In the genomic region with DNA sequence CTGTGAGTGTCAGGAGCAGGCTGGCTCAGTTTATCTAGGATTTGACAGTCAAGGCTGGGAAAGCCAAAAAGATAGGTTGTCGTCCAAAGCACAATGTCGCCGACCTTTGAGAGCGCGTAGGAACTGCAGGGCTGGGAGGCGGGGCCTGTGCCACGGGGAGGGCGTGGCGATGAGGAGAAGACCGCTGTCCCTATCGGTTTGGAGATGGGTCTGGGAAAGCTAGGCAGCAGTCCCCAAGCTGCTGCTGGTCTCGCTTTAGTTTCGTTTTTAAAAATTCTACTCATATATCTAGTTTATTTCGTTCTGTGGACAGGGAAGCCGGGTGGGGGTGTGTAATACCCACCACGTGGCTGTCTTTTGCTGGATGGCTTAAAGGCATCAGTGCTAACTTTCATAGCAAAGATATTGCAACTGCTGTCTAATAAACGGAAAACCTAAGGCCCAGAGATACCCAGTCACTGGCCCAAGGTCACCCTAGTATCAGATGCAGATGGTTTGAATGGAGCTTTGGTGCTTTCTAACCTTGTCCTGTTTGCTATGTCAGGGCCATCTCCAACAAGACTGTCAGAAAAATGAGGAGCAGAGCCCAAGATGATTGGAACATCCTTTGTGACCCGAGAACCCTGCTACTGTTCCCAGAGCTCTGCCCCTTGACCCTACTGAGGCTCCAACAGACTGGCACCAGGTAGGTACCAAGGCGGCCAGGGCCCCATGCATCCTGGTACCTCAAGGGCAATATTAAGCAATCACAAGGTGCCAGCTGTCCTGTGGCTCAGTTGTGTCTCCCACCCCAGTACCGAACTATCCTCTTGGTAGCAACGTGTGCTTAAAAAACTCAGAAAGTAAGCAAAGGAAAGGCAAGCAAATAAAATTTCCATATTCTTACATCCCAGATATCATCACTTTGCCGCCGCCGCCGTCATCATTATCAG, we compare ENCODE assay signal across 8 mouse cellular contexts. TPM values are rescaled to one million over a fixed set of nuclear protein-coding genes. Genes with fewer than 3 reads are reported as not detected.
DNase-seq lines count a peak whose midpoint lies in the region; ATAC-seq and TF ChIP-seq lines count a peak whose summit lies in the region.

No protein-coding gene starts in this region.

- H3K4me2 ChIP-seq in hindbrain, embryonic 16.5 days (ENCODE audit: low read length) = peak overlapping the region; percentile 78

- peak overlapping the region; percentile 52 for H3K9ac ChIP-seq in hindbrain, embryonic 16.5 days (ENCODE audit: low read depth, low read length)

- H3K4me1 ChIP-seq in hindbrain, embryonic 16.5 days (ENCODE audit: control insufficient read depth, insufficient read depth, low read depth, low read length) = peaks cover 13% of the 10 kb centered on the region

- DNase-seq in T-cell, adult 2 months (ENCODE audit: low spot score) = peak; percentile 75
- peak; percentile 75 to 87 for DNase-seq in cerebellum, postnatal 25 days
- DNase-seq in gastrocnemius, adult 2 months = peak; percentile 91
- peak; percentile 73 to 74 for DNase-seq in left cerebral cortex, adult 18-20 months (ENCODE audit: low spot score in 2 of 2)
- peak; percentile 67 for DNase-seq in right cerebral cortex, adult 18-20 months
- DNase-seq in urinary bladder, adult 2 months (ENCODE audit: low spot score) = peak; percentile 47

- peak overlapping the region; percentile 76 for H3K27ac ChIP-seq in gastrocnemius, adult 2 months
- H3K27ac ChIP-seq in hindbrain, embryonic 16.5 days (ENCODE audit: low read depth, low read length) = no peak overlapping the region

- 24% methylated on average over 25 of the region's 25 CpGs for WGBS in hindbrain, embryonic 16.5 days

- intact Hi-C loops in gastrocnemius, adult 2 months (cut with DNase I) = loop anchor here (10.0 kb wide), 1 partner anchor 430 kb away; no protein-coding TSS in a partner anchor

- H3K9me3 ChIP-seq in hindbrain, embryonic 16.5 days (ENCODE audit: control insufficient read depth, low read length) = no peaks in the 10 kb centered on the region

- peak; percentile 66 for TF ChIP-seq CTCF in gastrocnemius, adult 2 months (IDR thresholded peaks at IDR 0.05)

- peak overlapping the region; percentile 73 for H3K4me3 ChIP-seq in gastrocnemius, adult 2 months
- peak overlapping the region; percentile 47 for H3K4me3 ChIP-seq in hindbrain, embryonic 16.5 days (ENCODE audit: low read length)

- peaks cover 6% of the 10 kb centered on the region; the same call in 1 of the 2 replicates for H3K27me3 ChIP-seq in hindbrain, embryonic 16.5 days (replicated peaks; ENCODE audit: control insufficient read depth, insufficient read depth, low read length)

- no peaks in the 10 kb centered on the region for H3K36me3 ChIP-seq in hindbrain, embryonic 16.5 days (ENCODE audit: control insufficient read depth, insufficient read depth, low read length)

- peak; percentile 51; the same call in 1 of the 2 replicates for ATAC-seq in hindbrain, embryonic 16.5 days
- ATAC-seq in megakaryocyte, adult 5-6 weeks (ENCODE audit: poor library complexity, severe bottlenecking) = peak; percentile 87

RNA-seq across cellular contexts. Expression of a gene that starts 31.6 kb away (rescaled TPM):
- total RNA-seq in gastrocnemius, adult 2 months (2021) = under 1 TPM; 0.18 to 0.64 TPM
- polyA plus RNA-seq in hindbrain, embryonic 16.5 days (2015; fragmentation: Nextera tagmentation; extraction: Ambion mirVana) = 2.6 and 3.6 TPM in 2 replicates
- 1 to 10 TPM; 3.4 to 3.7 TPM for total RNA-seq in left cerebral cortex, adult 18-20 months (2021)
- total RNA-seq in megakaryocyte, adult 5-6 weeks (2015) = 4.1 and 4.5 TPM in 2 replicates
- total RNA-seq in megakaryocyte, adult 5-6 weeks (2017) = 10.8 and 13.8 TPM in 2 replicates
- polyA plus RNA-seq in urinary bladder, adult 2 months (2012; rRNA removed) = 1.7 and 1.8 TPM in 2 replicates

RNA-seq across cellular contexts. Expression of a gene that starts 40.5 kb away (rescaled TPM):
- total RNA-seq in gastrocnemius, adult 2 months (2021) = not detected
- not detected in 2 replicates for polyA plus RNA-seq in hindbrain, embryonic 16.5 days (2015; fragmentation: Nextera tagmentation; extraction: Ambion mirVana)
- total RNA-seq in left cerebral cortex, adult 18-20 months (2021) = not detected
- not detected in 2 replicates for total RNA-seq in megakaryocyte, adult 5-6 weeks (2015)
- total RNA-seq in megakaryocyte, adult 5-6 weeks (2017) = not detected in 2 replicates
- not detected in 2 replicates for polyA plus RNA-seq in urinary bladder, adult 2 months (2012; rRNA removed)

RNA-seq across cellular contexts. Expression of a gene that starts 47.6 kb away (rescaled TPM):
- total RNA-seq in gastrocnemius, adult 2 months (2021) = 10 to 100 TPM in 1 of 2 experiments, 1 to 10 TPM in 1; 9.2 to 10.7 TPM
- 30.3 and 31.7 TPM in 2 replicates for polyA plus RNA-seq in hindbrain, embryonic 16.5 days (2015; fragmentation: Nextera tagmentation; extraction: Ambion mirVana)
- total RNA-seq in left cerebral cortex, adult 18-20 months (2021) = 10 to 100 TPM; 39.5 to 46.7 TPM
- 11.6 and 11.7 TPM in 2 replicates for total RNA-seq in megakaryocyte, adult 5-6 weeks (2015)
- total RNA-seq in megakaryocyte, adult 5-6 weeks (2017) = 10.6 and 15.5 TPM in 2 replicates
- 51.2 and 65.3 TPM in 2 replicates for polyA plus RNA-seq in urinary bladder, adult 2 months (2012; rRNA removed)

RNA-seq across cellular contexts. Expression of a gene that starts 54.1 kb away (rescaled TPM):
- total RNA-seq in gastrocnemius, adult 2 months (2021) = 100 to 1,000 TPM in 1 of 2 experiments, 10 to 100 TPM in 1; 93.8 to 104 TPM
- polyA plus RNA-seq in hindbrain, embryonic 16.5 days (2015; fragmentation: Nextera tagmentation; extraction: Ambion mirVana) = 140 and 150 TPM in 2 replicates
- total RNA-seq in left cerebral cortex, adult 18-20 months (2021) = 100 to 1,000 TPM in 1 of 2 experiments, 10 to 100 TPM in 1; 97.8 to 103 TPM
- 138 and 155 TPM in 2 replicates for total RNA-seq in megakaryocyte, adult 5-6 weeks (2015)
- 56.9 and 73.0 TPM in 2 replicates for total RNA-seq in megakaryocyte, adult 5-6 weeks (2017)
- 122 and 145 TPM in 2 replicates for polyA plus RNA-seq in urinary bladder, adult 2 months (2012; rRNA removed)

RNA-seq across cellular contexts. Expression of a gene that starts 55.8 kb away (rescaled TPM):
- 1 to 10 TPM; 3.0 to 3.5 TPM for total RNA-seq in gastrocnemius, adult 2 months (2021)
- 2.5 and 4.9 TPM in 2 replicates for polyA plus RNA-seq in hindbrain, embryonic 16.5 days (2015; fragmentation: Nextera tagmentation; extraction: Ambion mirVana)
- 100 to 1,000 TPM; 348 to 362 TPM for total RNA-seq in left cerebral cortex, adult 18-20 months (2021)
- total RNA-seq in megakaryocyte, adult 5-6 weeks (2015) = 1.6 and 3.9 TPM in 2 replicates
- 0.33 and 0.89 TPM in 2 replicates for total RNA-seq in megakaryocyte, adult 5-6 weeks (2017)
- 22.1 and 32.4 TPM in 2 replicates for polyA plus RNA-seq in urinary bladder, adult 2 months (2012; rRNA removed)
